Mouse (Mus musculus) thymus, adult 2 months (tissue): ENCODE measurements at regions not wholly inside any gene's neighbourhood (a gene's known extent, or its start where the extent isn't known, plus 50 kb on each side); places are given as distances from the start of the nearest gene placed in this dataset.

Experiments used
- DNase-seq: peaks from one replicate; pipeline ENCODE4 v3.0.0; 2021
- H3K27ac ChIP-seq: fragments of 200-500 bp; 2 replicates; pipeline ENCODE4 v1.5.1; 2012; ENCODE audit warnings: low read length, control low read depth; ENCODE audit not compliant: control insufficient read depth, insufficient read depth
- H3K27me3 ChIP-seq: fragments of 200-500 bp; 2 replicates; pipeline ENCODE4 v1.6.1; 2012; ENCODE audit warnings: mild to moderate bottlenecking, low read length, moderate library complexity, mixed read lengths; ENCODE audit not compliant: control insufficient read depth, insufficient read depth
- H3K36me3 ChIP-seq: fragments of 200-500 bp; 2 replicates; pipeline ENCODE4 v1.6.1; 2012; ENCODE audit warnings: mild to moderate bottlenecking, low read length, moderate library complexity; ENCODE audit not compliant: control insufficient read depth, insufficient read depth
- H3K4me1 ChIP-seq: fragments of 200-500 bp; replicated peaks from 2 replicates; pipeline ENCODE4 v1.6.1; 2012; ENCODE audit warnings: low read length; ENCODE audit not compliant: control insufficient read depth, insufficient read depth
- H3K4me3 ChIP-seq: fragments of 200-500 bp; 2 replicates; pipeline ENCODE4 v1.5.1; 2012; ENCODE audit warnings: mild to moderate bottlenecking, low read length, control low read depth, moderate library complexity; ENCODE audit not compliant: control insufficient read depth, insufficient read depth
- CTCF ChIP-seq: fragments of 200-500 bp; IDR thresholded peaks from 2 replicates; pipeline ENCODE4 v1.5.1; 2012; ENCODE audit warnings: mild to moderate bottlenecking, control low read depth, low read length, moderate library complexity, borderline replicate concordance; ENCODE audit not compliant: control insufficient read depth, poor library complexity, insufficient read depth; ENCODE audit errors: extremely low read depth
- POLR2A ChIP-seq: fragments of 200-500 bp; IDR thresholded peaks from 2 replicates; pipeline ENCODE4 v1.6.1; 2012; ENCODE audit warnings: mild to moderate bottlenecking, low read length, control low read depth, moderate library complexity; ENCODE audit not compliant: control insufficient read depth, poor library complexity, insufficient read depth; ENCODE audit errors: extremely low read depth
- WGBS: fragments of 180-500 bp; shearing (Covaris S2); methylation state at CpG from one replicate; pipeline ENCODE4 v1.1.7; 2018; 5-methylcytosine and 5-hydroxymethylcytosine counted together

GRCm38 (mm10) chr4:105610917-105611316 lies 178.8 kb upstream of the Gm12728 start:
- TF ChIP-seq CTCF (no peak), POLR2A (no peak)
- DNase-seq, result no peak
- no peak overlapping the region for H3K27ac ChIP-seq
- 84% methylated on average over 6 of the region's 6 CpGs for WGBS
- no peaks in the 10 kb centered on the region for H3K36me3 ChIP-seq
- no peaks in the 10 kb centered on the region for H3K4me1 ChIP-seq
- no peaks in the 10 kb centered on the region for H3K27me3 ChIP-seq
- no peak overlapping the region for H3K4me3 ChIP-seq

GRCm38 (mm10) chr4:105614390-105614789 lies 175.3 kb upstream of the Gm12728 start:
- no peaks in the 10 kb centered on the region for H3K36me3 ChIP-seq
- H3K27me3 ChIP-seq, result no peaks in the 10 kb centered on the region
- H3K27ac ChIP-seq, result no peak overlapping the region
- H3K4me1 ChIP-seq, result no peaks in the 10 kb centered on the region
- no peak overlapping the region for H3K4me3 ChIP-seq
- DNase-seq, result no peak
- TF ChIP-seq POLR2A, result no peak
- TF ChIP-seq CTCF, result no peak
- WGBS, result 89% methylated on average over 2 of the region's 2 CpGs

- no peaks in the 10 kb centered on the region for H3K27me3 ChIP-seq
- H3K4me3 ChIP-seq, result no peak overlapping the region
- no peaks in the 10 kb centered on the region for H3K4me1 ChIP-seq
- no peak for DNase-seq
- 88% methylated on average over 14 of the region's 14 CpGs for WGBS
- TF ChIP-seq POLR2A, result no peak
- TF ChIP-seq CTCF, result no peak
- H3K36me3 ChIP-seq, result no peaks in the 10 kb centered on the region
- no peak overlapping the region for H3K27ac ChIP-seq
Observed at GRCm38 (mm10) chr4:105626371-105627320, 163.0 kb upstream of the Gm12728 start.

- 99% methylated on average over 4 of the region's 4 CpGs for WGBS
- H3K36me3 ChIP-seq, result no peaks in the 10 kb centered on the region
- DNase-seq, result no peak
- no peak for TF ChIP-seq POLR2A
- no peak for TF ChIP-seq CTCF
- H3K4me1 ChIP-seq, result no peaks in the 10 kb centered on the region
- no peak overlapping the region for H3K4me3 ChIP-seq
- H3K27me3 ChIP-seq, result no peaks in the 10 kb centered on the region
- H3K27ac ChIP-seq, result no peak overlapping the region
Observed at GRCm38 (mm10) chr4:105629581-105629980, 160.1 kb upstream of the Gm12728 start.

- WGBS, result 28% methylated on average over 11 of the region's 11 CpGs
- TF ChIP-seq POLR2A (no peak), CTCF (no peak)
- no peak overlapping the region for H3K4me3 ChIP-seq
- H3K4me1 ChIP-seq, result no peaks in the 10 kb centered on the region
- no peaks in the 10 kb centered on the region for H3K36me3 ChIP-seq
- DNase-seq, result no peak
- H3K27me3 ChIP-seq, result no peaks in the 10 kb centered on the region
- H3K27ac ChIP-seq, result no peak overlapping the region
Observed at GRCm38 (mm10) chr4:105630595-105631369, 158.9 kb upstream of the Gm12728 start.

GRCm38 (mm10) chr4:105632581-105633358 lies 156.9 kb upstream of the Gm12728 start:
- DNase-seq, result no peak
- 91% methylated on average over 7 of the region's 7 CpGs for WGBS
- H3K27ac ChIP-seq, result no peak overlapping the region
- no peaks in the 10 kb centered on the region for H3K36me3 ChIP-seq
- no peaks in the 10 kb centered on the region for H3K27me3 ChIP-seq
- no peak overlapping the region for H3K4me3 ChIP-seq
- TF ChIP-seq POLR2A (no peak), CTCF (no peak)
- no peaks in the 10 kb centered on the region for H3K4me1 ChIP-seq
